23 mouse cellular contexts compared by ENCODE assay signal in genomic region chr2:31083372-31083771, GRCm38 (mm10). TPM values are rescaled to one million over a fixed set of nuclear protein-coding genes. Genes with fewer than 3 reads are reported as not detected.
A peak's percentile ranks its signal among the peaks of the same experiment; 100 is the strongest.
DNase-seq lines count a peak whose midpoint lies in the region; ATAC-seq and TF ChIP-seq lines count a peak whose summit lies in the region.
"Had no signal": no experiment of that assay in that cellular context is flagged by ENCODE, and none has a peak within 500 bp of the region (broad histone marks: within the 10 kb centered on the region; RNA-seq: fewer than 3 reads in every experiment).

No protein-coding gene starts in this region.

- peak; percentile 59 for DNase-seq in A20 (ENCODE audit: low read depth, low spot score)
- DNase-seq in liver, embryonic 14.5 days (ENCODE audit: low read depth in 3 of 3, low spot score in 3 of 3) = no peak
- no peak for DNase-seq in adrenal gland, adult 2 months
- no peak for DNase-seq in left cerebral cortex, adult 2 months (ENCODE audit: extremely low spot score in 1 of 2, low spot score in 2 of 2)
- DNase-seq: adrenal gland, postnatal 10 days; cerebellum, adult 11 months; cerebellum, postnatal 10 days; gastrocnemius, postnatal 25 days; heart, postnatal 36 days; kidney, adult 9 months; kidney, postnatal 14 days; layer of hippocampus, postnatal 36 days; midbrain, embryonic 14.5 days; right cerebral cortex, postnatal 14 days; thymus, postnatal 4 days had no signal

- no peak overlapping the region for H3K9ac ChIP-seq in intestine, embryonic 15.5 days
- no peak overlapping the region for H3K9ac ChIP-seq in intestine, embryonic 16.5 days (ENCODE audit: low read depth, low read length)
- H3K9ac ChIP-seq in liver, embryonic 14.5 days (replicated peaks) = no peak overlapping the region
- H3K9ac ChIP-seq: hindbrain, embryonic 14.5 days; limb, embryonic 13.5 days had no signal

- H3K4me1 ChIP-seq in intestine, embryonic 15.5 days (replicated peaks) = peaks cover 17% of the 10 kb centered on the region
- peaks cover 17% of the 10 kb centered on the region for H3K4me1 ChIP-seq in intestine, embryonic 16.5 days (ENCODE audit: control insufficient read depth, insufficient read depth, low read length)
- H3K4me1 ChIP-seq in bone marrow macrophage, adult 2 months (ENCODE audit: control insufficient read depth, insufficient read depth, low read length) = peaks cover 60% of the 10 kb centered on the region
- peaks cover 6 to 38% of the 10 kb centered on the region in 2 experiments for H3K4me1 ChIP-seq in liver, embryonic 14.5 days (replicated peaks; ENCODE audit: control insufficient read depth in 2 of 2, insufficient read depth in 2 of 2, low read length in 1 of 2)

- 87% methylated on average over 8 of the region's 8 CpGs for WGBS in intestine, embryonic 15.5 days
- 88% methylated on average over 8 of the region's 8 CpGs for WGBS in intestine, embryonic 16.5 days
- 62% methylated on average over 8 of the region's 8 CpGs for WGBS in liver, embryonic 14.5 days (ENCODE audit: insufficient replicate concordance)

- TF ChIP-seq CTCF in bone marrow macrophage, adult 2 months (IDR thresholded peaks at IDR 0.05; ENCODE audit: low read depth, low read length) = no peak
- no peak for TF ChIP-seq CTCF in liver, embryonic 14.5 days (IDR thresholded peaks at IDR 0.05; ENCODE audit: low read depth)
- no peak for TF ChIP-seq CTCF in left cerebral cortex, adult 2 months (IDR thresholded peaks at IDR 0.05)

- no peak for TF ChIP-seq EP300 in liver, embryonic 14.5 days (IDR thresholded peaks at IDR 0.05; ENCODE audit: low read depth)

- H3K36me3 ChIP-seq in intestine, embryonic 15.5 days = peaks cover 13% of the 10 kb centered on the region
- peaks cover 6% of the 10 kb centered on the region; the same call in 1 of the 2 replicates for H3K36me3 ChIP-seq in intestine, embryonic 16.5 days (ENCODE audit: control insufficient read depth, insufficient read depth, low read length)
- H3K36me3 ChIP-seq in liver, embryonic 14.5 days (replicated peaks; ENCODE audit: control insufficient read depth, insufficient read depth, low read depth) = no peaks in the 10 kb centered on the region

- H3K27ac ChIP-seq in intestine, embryonic 15.5 days = no peak overlapping the region; the same call in 1 of the 2 replicates
- H3K27ac ChIP-seq in intestine, embryonic 16.5 days (ENCODE audit: low read length) = no peak overlapping the region
- peak overlapping the region; percentile 12; the same call in 1 of the 2 replicates for H3K27ac ChIP-seq in bone marrow macrophage, adult 2 months (ENCODE audit: insufficient read depth, low read depth, low read length)
- H3K27ac ChIP-seq in liver, embryonic 14.5 days = no peak overlapping the region
- H3K27ac ChIP-seq in left cerebral cortex, adult 2 months = no peak overlapping the region
- H3K27ac ChIP-seq: forebrain, embryonic 10.5 days; heart, adult 2 months; hindbrain, embryonic 14.5 days; limb, embryonic 13.5 days had no signal

- intact Hi-C loops in left cerebral cortex, adult 2 months (cut with DNase I) = no loop called here

- no peaks in the 10 kb centered on the region for H3K27me3 ChIP-seq in intestine, embryonic 15.5 days (replicated peaks)
- H3K27me3 ChIP-seq in intestine, embryonic 16.5 days (replicated peaks; ENCODE audit: control insufficient read depth, insufficient read depth, low read length) = no peaks in the 10 kb centered on the region
- H3K27me3 ChIP-seq in liver, embryonic 14.5 days (ENCODE audit: control insufficient read depth, insufficient read depth, low read length) = no peaks in the 10 kb centered on the region
- H3K27me3 ChIP-seq: limb, embryonic 13.5 days had no signal

- H3K4me3 ChIP-seq in intestine, embryonic 15.5 days (replicated peaks) = no peak overlapping the region
- no peak overlapping the region for H3K4me3 ChIP-seq in intestine, embryonic 16.5 days (ENCODE audit: low read length)
- no peak overlapping the region for H3K4me3 ChIP-seq in bone marrow macrophage, adult 2 months (ENCODE audit: insufficient read depth, low read length)
- no peak overlapping the region for H3K4me3 ChIP-seq in liver, embryonic 14.5 days (ENCODE audit: insufficient read depth in 1 of 2, low read depth in 2 of 2, low read length in 2 of 2)
- no peak overlapping the region for H3K4me3 ChIP-seq in left cerebral cortex, adult 2 months
- H3K4me3 ChIP-seq: forebrain, embryonic 10.5 days; heart, adult 2 months; limb, embryonic 13.5 days had no signal

- no peaks in the 10 kb centered on the region for H3K9me3 ChIP-seq in intestine, embryonic 15.5 days
- H3K9me3 ChIP-seq in intestine, embryonic 16.5 days (ENCODE audit: control insufficient read depth, low read length) = no peaks in the 10 kb centered on the region
- no peaks in the 10 kb centered on the region for H3K9me3 ChIP-seq in liver, embryonic 14.5 days (ENCODE audit: control insufficient read depth, low read length)
- H3K9me3 ChIP-seq: limb, embryonic 13.5 days had no signal

- ATAC-seq in intestine, embryonic 15.5 days = 0 out of 2 replicates have a peak, but pooled peaks have one; percentile 17
- ATAC-seq in intestine, embryonic 16.5 days = no peak
- no peak for ATAC-seq in liver, embryonic 14.5 days (ENCODE audit: insufficient read depth)
- ATAC-seq: forebrain, embryonic 16.5 days had no signal

- H3K4me2 ChIP-seq in intestine, embryonic 15.5 days (replicated peaks) = no peak overlapping the region
- H3K4me2 ChIP-seq in intestine, embryonic 16.5 days (ENCODE audit: low read depth, low read length) = no peak overlapping the region
- peak overlapping the region; percentile 52 for H3K4me2 ChIP-seq in liver, embryonic 14.5 days (ENCODE audit: low read depth)
- H3K4me2 ChIP-seq: hindbrain, embryonic 14.5 days; limb, embryonic 13.5 days had no signal

- TF ChIP-seq POLR2A in bone marrow macrophage, adult 2 months (IDR thresholded peaks at IDR 0.05; ENCODE audit: borderline replicate concordance, low read depth, low read length) = no peak

RNA-seq across cellular contexts. Expression of gene Fnbp1, which starts 58.4 kb away (rescaled TPM):
- 22.7 and 27.3 TPM in 2 replicates for polyA plus RNA-seq in intestine, embryonic 15.5 days (2015; fragmentation: Nextera tagmentation; extraction: Ambion mirVana)
- 19.0 and 21.1 TPM in 2 replicates for polyA plus RNA-seq in intestine, embryonic 16.5 days (2015; fragmentation: Nextera tagmentation; extraction: Ambion mirVana)
- 255 and 258 TPM in 2 replicates for polyA plus RNA-seq in bone marrow macrophage, adult 2 months (2012; ENCODE audit: insufficient read depth, insufficient read length, missing spikeins)
- 4.8 and 6.4 TPM in 2 replicates for polyA plus RNA-seq in liver, embryonic 14.5 days (2012; rRNA removed)
- polyA plus RNA-seq in liver, embryonic 14.5 days (2014; fragmentation: Nextera tagmentation; extraction: Ambion mirVana) = 3.9 and 4.3 TPM in 2 replicates
- total RNA-seq in adrenal gland, adult 2 months (2021) = 10 to 100 TPM; 59.7 to 73.4 TPM
- 34.3 and 35.6 TPM in 2 replicates for polyA plus RNA-seq in adrenal gland, adult 2 months (2012; rRNA removed)
- total RNA-seq in left cerebral cortex, adult 2 months (2021) = 100 to 1,000 TPM in 1 of 2 experiments, 10 to 100 TPM in 1; 85.8 to 101 TPM
